In the genomic region with DNA sequence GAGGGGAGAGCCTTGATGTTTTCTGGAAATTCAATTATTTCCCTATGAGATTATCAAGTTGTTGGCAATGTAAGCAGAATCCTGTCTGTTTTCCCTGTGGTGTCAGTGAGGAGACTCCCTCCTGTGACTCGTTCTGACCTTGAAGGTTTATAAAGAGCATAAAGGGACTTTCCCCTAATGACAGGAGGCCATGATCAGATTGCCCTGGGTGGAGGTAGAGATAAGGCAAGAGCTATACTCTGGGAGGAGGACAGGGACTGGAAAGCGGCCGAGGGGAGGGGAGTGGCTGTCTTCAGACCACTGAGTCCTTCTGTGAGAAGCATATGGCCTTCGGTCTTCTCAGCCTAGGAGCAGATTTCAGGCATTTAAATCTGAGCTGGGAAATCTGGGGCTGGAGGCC, we compare ENCODE assay signal across 19 mouse cellular contexts. TPM values are rescaled to one million over a fixed set of nuclear protein-coding genes. Genes with fewer than 3 reads are reported as not detected.
"Had no signal": no experiment of that assay in that cellular context is flagged by ENCODE, and none has a peak within 500 bp of the region (broad histone marks: within the 10 kb centered on the region; RNA-seq: fewer than 3 reads in every experiment).

No protein-coding gene starts in this region.

- H3K4me2 ChIP-seq: lung, embryonic 14.5 days; midbrain, embryonic 12.5 days; neural tube, embryonic 12.5 days had no signal

- H3K27me3 ChIP-seq: midbrain, embryonic 12.5 days; neural tube, embryonic 12.5 days had no signal

- ATAC-seq: midbrain, embryonic 16.5 days had no signal

- H3K27ac ChIP-seq: midbrain, embryonic 10.5 days; midbrain, embryonic 12.5 days; neural tube, embryonic 12.5 days had no signal

- DNase-seq: lung, adult 18-20 months; lung, embryonic 14.5 days; lung, postnatal 10 days; lung, postnatal 4 days; midbrain, embryonic 14.5 days; right cerebral cortex, postnatal 14 days; spleen, adult 18-20 months; thymus, adult 18-20 months; thymus, postnatal 14 days; thymus, postnatal 36 days had no signal

- H3K9ac ChIP-seq: lung, embryonic 14.5 days; midbrain, embryonic 12.5 days; neural tube, embryonic 12.5 days had no signal

- H3K4me3 ChIP-seq: midbrain, embryonic 10.5 days; midbrain, embryonic 12.5 days; myocyte; neural tube, embryonic 12.5 days had no signal

- H3K9me3 ChIP-seq: midbrain, embryonic 10.5 days; midbrain, embryonic 12.5 days; neural tube, embryonic 12.5 days had no signal

- H3K36me3 ChIP-seq: midbrain, embryonic 10.5 days; midbrain, embryonic 12.5 days; neural tube, embryonic 12.5 days had no signal

RNA-seq across cellular contexts. Expression of gene Slc13a2, which starts 12.0 kb away (rescaled TPM):
- total RNA-seq: megakaryocyte-erythroid progenitor cell, adult 5-6 weeks had no signal
- polyA plus RNA-seq: lung, embryonic 14.5 days; midbrain, embryonic 10.5 days; midbrain, embryonic 12.5 days; midbrain, embryonic 14.5 days; midbrain, embryonic 16.5 days; neural tube, embryonic 12.5 days; neural tube, embryonic 14.5 days had no signal

RNA-seq across cellular contexts. Expression of gene Slc46a1, which starts 31.4 kb away (rescaled TPM):
- total RNA-seq: neutrophil, adult 5-6 weeks had no signal

RNA-seq across cellular contexts. Expression of gene Foxn1, which starts 47.7 kb away (rescaled TPM):
- total RNA-seq: megakaryocyte, adult 5-6 weeks; megakaryocyte-erythroid progenitor cell, adult 5-6 weeks; neutrophil, adult 5-6 weeks had no signal
- polyA plus RNA-seq: lung, embryonic 14.5 days; midbrain, embryonic 10.5 days; midbrain, embryonic 12.5 days; midbrain, embryonic 14.5 days; midbrain, embryonic 16.5 days; neural tube, embryonic 12.5 days; neural tube, embryonic 14.5 days had no signal
